Mouse (Mus musculus) lung, embryonic 14.5 days (tissue): ENCODE measurements at regions not wholly inside any gene's neighbourhood (a gene's known extent, or its start where the extent isn't known, plus 50 kb on each side); places are given as distances from the start of the nearest gene placed in this dataset.
A peak's percentile ranks its signal among the peaks of the same experiment; 100 is the strongest.

Experiments
- ATAC-seq: fragments of 200-750 bp; cut with Nextera tagmentation; 2 replicates; pipeline ENCODE4 v1.8.0; 2017; ENCODE audit warnings: mild to moderate bottlenecking, moderate TSS enrichment, moderate library complexity; ENCODE audit not compliant: insufficient read depth
- DNase-seq: peaks from one replicate; pipeline ENCODE4 v3.0.0-alpha.2; 2015
- H3K27ac ChIP-seq: fragments of 300-500 bp; sonication (generic); 2 replicates; pipeline ENCODE4 v1.5.1; 2014; ENCODE audit warnings: low read depth, mild to moderate bottlenecking, moderate library complexity
- H3K27me3 ChIP-seq: fragments of 300-500 bp; sonication (generic); 2 replicates; pipeline ENCODE4 v1.6.1; 2014; ENCODE audit warnings: low read length, control low read depth; ENCODE audit not compliant: insufficient read depth
- H3K36me3 ChIP-seq: fragments of 300-500 bp; sonication (generic); 2 replicates; pipeline ENCODE4 v1.6.1; 2014; ENCODE audit warnings: control low read depth; ENCODE audit not compliant: insufficient read depth
- H3K4me1 ChIP-seq: fragments of 300-500 bp; sonication (generic); 2 replicates; pipeline ENCODE4 v1.6.1; 2014; ENCODE audit warnings: antibody characterized with exemption, control low read depth; ENCODE audit not compliant: insufficient read depth
- H3K4me2 ChIP-seq: fragments of 300-500 bp; sonication (generic); 2 replicates; pipeline ENCODE4 v1.6.1; 2014; ENCODE audit warnings: mild to moderate bottlenecking
- H3K4me3 ChIP-seq: fragments of 300-500 bp; sonication (generic); 2 replicates; pipeline ENCODE4 v1.5.1; 2014; ENCODE audit warnings: low read depth, low read length
- H3K9ac ChIP-seq: fragments of 300-500 bp; sonication (generic); 2 replicates; pipeline ENCODE4 v1.6.1; 2014
- H3K9me3 ChIP-seq: fragments of 300-500 bp; sonication (generic); 2 replicates; pipeline ENCODE4 v1.6.1; 2016; ENCODE audit warnings: low read depth, low read length, control low read depth
- CTCF ChIP-seq: IDR thresholded peaks from 2 replicates; pipeline ENCODE4 v1.5.1; 2016; ENCODE audit warnings: antibody characterized with exemption, low read depth
- WGBS: fragments of 180-500 bp; shearing (Covaris S2); extraction: QIAGEN DNeasy Blood & Tissue Kit; methylation state at CpG from one replicate; pipeline ENCODE4 v1.1.7; 2014; 5-methylcytosine and 5-hydroxymethylcytosine counted together

GRCm38 (mm10) chr2:172690931-172691651, 141.7 kb downstream of the Tfap2c start:
- H3K9ac ChIP-seq: no peak overlapping the region
- H3K27me3 ChIP-seq: no peaks in the 10 kb centered on the region
- no peak for DNase-seq
- no peak overlapping the region for H3K27ac ChIP-seq
- no peak overlapping the region for H3K4me3 ChIP-seq
- H3K36me3 ChIP-seq: no peaks in the 10 kb centered on the region
- 65% methylated on average over 9 of the region's 9 CpGs for WGBS
- ATAC-seq: no peak
- peaks cover 4% of the 10 kb centered on the region; the same call in 1 of the 2 replicates for H3K9me3 ChIP-seq
- H3K4me2 ChIP-seq: no peak overlapping the region
- TF ChIP-seq CTCF: no peak
- no peaks in the 10 kb centered on the region for H3K4me1 ChIP-seq

- TF ChIP-seq CTCF: no peak
- Histone ChIP-seq H3K4me3 (no peak overlapping the region), H3K27me3 (no peaks in the 10 kb centered on the region), H3K4me2 (no peak overlapping the region), H3K9ac (no peak overlapping the region), H3K36me3 (no peaks in the 10 kb centered on the region), H3K9me3 (no peaks in the 10 kb centered on the region), H3K4me1 (no peaks in the 10 kb centered on the region), H3K27ac (no peak overlapping the region)
- 72% methylated on average over 6 of the region's 6 CpGs for WGBS
- DNase-seq: no peak
- ATAC-seq: no peak
Measured at GRCm38 (mm10) chr2:172698961-172699360, 149.6 kb downstream of the Tfap2c start.

- Histone ChIP-seq H3K9me3 (no peaks in the 10 kb centered on the region), H3K4me3 (no peak overlapping the region), H3K27ac (no peak overlapping the region), H3K36me3 (no peaks in the 10 kb centered on the region), H3K4me2 (no peak overlapping the region), H3K9ac (no peak overlapping the region), H3K4me1 (no peaks in the 10 kb centered on the region), H3K27me3 (no peaks in the 10 kb centered on the region)
- ATAC-seq: no peak
- no peak for DNase-seq
- WGBS: 66% methylated on average over 4 of the region's 4 CpGs
- no peak for TF ChIP-seq CTCF
Measured at GRCm38 (mm10) chr2:172699654-172700053, 150.3 kb downstream of the Tfap2c start.

GRCm38 (mm10) chr2:172710641-172711040, 161.2 kb downstream of the Tfap2c start:
- no peaks in the 10 kb centered on the region for H3K4me1 ChIP-seq
- ATAC-seq: no peak
- H3K36me3 ChIP-seq: no peaks in the 10 kb centered on the region
- H3K27ac ChIP-seq: no peak overlapping the region
- no peak overlapping the region for H3K9ac ChIP-seq
- 82% methylated on average over 4 of the region's 4 CpGs for WGBS
- H3K27me3 ChIP-seq: no peaks in the 10 kb centered on the region
- no peak for DNase-seq
- H3K9me3 ChIP-seq: no peaks in the 10 kb centered on the region
- no peak overlapping the region for H3K4me2 ChIP-seq
- TF ChIP-seq CTCF: no peak
- no peak overlapping the region for H3K4me3 ChIP-seq

- no peak overlapping the region for H3K27ac ChIP-seq
- H3K27me3 ChIP-seq: peaks cover 47% of the 10 kb centered on the region
- no peak overlapping the region for H3K4me3 ChIP-seq
- no peaks in the 10 kb centered on the region for H3K36me3 ChIP-seq
- no peak for TF ChIP-seq CTCF
- DNase-seq: no peak
- no peak for ATAC-seq
- peak overlapping the region; percentile 14; the same call in 1 of the 2 replicates for H3K4me2 ChIP-seq
- H3K9me3 ChIP-seq: no peaks in the 10 kb centered on the region
- H3K9ac ChIP-seq: no peak overlapping the region
- WGBS: 5% methylated on average over 13 of the region's 13 CpGs
- no peaks in the 10 kb centered on the region for H3K4me1 ChIP-seq
Measured at GRCm38 (mm10) chr2:172726701-172727100, 177.3 kb downstream of the Tfap2c start.

- Histone ChIP-seq H3K9me3 (no peaks in the 10 kb centered on the region), H3K9ac (no peak overlapping the region), H3K4me3 (0 out of 2 replicates have a peak overlapping the region, but pooled peaks have one; percentile 44), H3K27ac (no peak overlapping the region), H3K4me1 (no peaks in the 10 kb centered on the region), H3K27me3 (peaks cover 56% of the 10 kb centered on the region), H3K4me2 (no peak overlapping the region; the same call in 1 of the 2 replicates), H3K36me3 (no peaks in the 10 kb centered on the region)
- 34% methylated on average over 10 of the region's 10 CpGs for WGBS
- DNase-seq (no peak), ATAC-seq (no peak)
- TF ChIP-seq CTCF: no peak
Measured at GRCm38 (mm10) chr2:172727576-172727975, 178.2 kb downstream of the Tfap2c start.

- ATAC-seq (peak; percentile 81; the same call in 1 of the 2 replicates), DNase-seq (peak; percentile 68)
- Histone ChIP-seq H3K27ac (no peak overlapping the region), H3K9me3 (no peaks in the 10 kb centered on the region), H3K4me2 (peak overlapping the region; percentile 90), H3K36me3 (no peaks in the 10 kb centered on the region), H3K27me3 (peaks cover 64% of the 10 kb centered on the region), H3K4me3 (peak overlapping the region; percentile 44), H3K4me1 (no peaks in the 10 kb centered on the region), H3K9ac (no peak overlapping the region; the same call in 1 of the 2 replicates)
- 0 out of 2 replicates have a peak, but pooled peaks have one; percentile 9 for TF ChIP-seq CTCF
- WGBS: under 1% methylated on average over 53 of the region's 53 CpGs
Measured at GRCm38 (mm10) chr2:172728240-172728821, 178.9 kb downstream of the Tfap2c start.
